Mouse (Mus musculus) liver, embryonic 15.5 days (tissue): ENCODE results near the gene Iqschfp. TPM values are rescaled to one million over a fixed set of nuclear protein-coding genes. Genes with fewer than 3 reads are reported as not detected.

Experiments used
- ATAC-seq: fragments of 200-750 bp; cut with Nextera tagmentation; 2 replicates; pipeline ENCODE4 v1.8.0; 2017; ENCODE audit warnings: moderate number of reproducible peaks, mild to moderate bottlenecking, moderate library complexity; ENCODE audit not compliant: insufficient read depth
- H3K27ac ChIP-seq: fragments of 300-500 bp; sonication (generic); replicated peaks from 2 replicates; pipeline ENCODE4 v1.5.1; 2015; ENCODE audit warnings: mild to moderate bottlenecking, inconsistent platforms
- H3K27me3 ChIP-seq: fragments of 300-500 bp; sonication (generic); 2 replicates; pipeline ENCODE4 v1.6.1; 2015; ENCODE audit warnings: mild to moderate bottlenecking, inconsistent platforms
- H3K36me3 ChIP-seq: fragments of 300-500 bp; sonication (generic); replicated peaks from 2 replicates; pipeline ENCODE4 v1.6.1; 2015; ENCODE audit warnings: moderate library complexity, mild to moderate bottlenecking, inconsistent platforms
- H3K4me1 ChIP-seq: fragments of 300-500 bp; sonication (generic); replicated peaks from 2 replicates; pipeline ENCODE4 v1.6.1; 2015; ENCODE audit warnings: inconsistent platforms
- H3K4me2 ChIP-seq: fragments of 300-500 bp; sonication (generic); 2 replicates; pipeline ENCODE4 v1.6.1; 2015; ENCODE audit warnings: moderate library complexity, mild to moderate bottlenecking, inconsistent platforms
- H3K4me3 ChIP-seq: fragments of 300-500 bp; sonication (generic); replicated peaks from 2 replicates; pipeline ENCODE4 v1.5.1; 2015; ENCODE audit warnings: mild to moderate bottlenecking, inconsistent platforms
- H3K9ac ChIP-seq: fragments of 300-500 bp; sonication (generic); 2 replicates; pipeline ENCODE4 v1.6.1; 2015; ENCODE audit warnings: moderate library complexity, mild to moderate bottlenecking, inconsistent platforms
- H3K9me3 ChIP-seq: fragments of 300-500 bp; sonication (generic); replicated peaks from 2 replicates; pipeline ENCODE4 v1.6.1; 2016; ENCODE audit warnings: inconsistent platforms
- WGBS: fragments of 180-500 bp; shearing (Covaris S2); methylation state at CpG from one replicate; pipeline ENCODE4 v1.1.7; 2015; ENCODE audit warnings: mixed read lengths; ENCODE audit not compliant: insufficient replicate concordance; 5-methylcytosine and 5-hydroxymethylcytosine counted together
- polyA plus RNA-seq: library from polyadenylated mRNA; unstranded; fragments of >200 nt; fragmentation: Nextera tagmentation; extraction: Ambion mirVana; gene quantifications from 2 replicates; pipeline ENCODE4 v1.2.1, GENCODE M21; 2015

The Iqschfp gene
- polyA plus RNA-seq, 1 experiment from 2014 or later = not detected

DNA sequence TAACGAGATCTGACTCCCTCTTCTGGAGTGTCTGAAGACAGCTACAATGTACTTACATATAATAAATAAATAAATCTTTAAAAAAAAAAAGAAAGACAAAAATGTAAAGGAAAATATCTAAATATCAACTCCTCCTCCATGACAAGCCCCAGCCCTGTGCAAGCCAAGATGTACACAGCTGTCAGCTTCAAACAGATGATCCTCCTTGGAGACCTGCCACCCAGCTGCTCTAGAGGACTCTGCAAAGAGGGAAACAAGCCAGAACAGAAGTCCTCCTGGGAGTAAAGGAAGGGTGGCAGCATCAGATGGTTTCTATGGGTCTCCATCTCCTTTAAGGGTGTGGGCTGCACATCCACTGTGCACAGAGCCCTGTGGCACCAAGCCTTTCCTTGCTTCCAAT, 480.9 kb downstream of the Iqschfp start:
- no peak for ATAC-seq
- Histone ChIP-seq H3K27me3 (no peaks in the 10 kb centered on the region), H3K4me3 (no peak overlapping the region), H3K9ac (no peak overlapping the region), H3K36me3 (no peaks in the 10 kb centered on the region), H3K27ac (no peak overlapping the region), H3K4me1 (no peaks in the 10 kb centered on the region), H3K9me3 (no peaks in the 10 kb centered on the region), H3K4me2 (no peak overlapping the region)
- WGBS = 67% methylated on average over 1 of the region's 1 CpGs

DNA sequence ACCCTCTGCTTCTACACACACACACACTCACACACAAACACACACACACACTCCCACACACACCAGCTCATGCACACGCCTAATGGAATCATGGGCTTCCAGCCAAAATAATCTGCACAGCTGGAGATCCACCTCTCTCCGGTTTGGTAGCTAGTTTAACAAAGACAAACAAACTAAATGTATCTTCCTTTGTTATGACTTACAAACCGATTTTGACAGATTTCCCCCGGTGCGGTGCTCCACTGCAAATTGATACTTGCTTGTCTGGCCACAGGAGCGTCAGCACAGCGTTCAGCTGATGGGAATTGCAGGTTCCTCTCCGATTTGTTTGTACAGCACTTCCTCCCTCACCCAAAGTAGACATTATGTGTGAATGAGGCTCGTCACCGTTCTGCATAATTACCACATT, 483.1 kb downstream of the Iqschfp start:
- Histone ChIP-seq H3K4me1 (no peaks in the 10 kb centered on the region), H3K9me3 (no peaks in the 10 kb centered on the region), H3K4me3 (no peak overlapping the region), H3K9ac (no peak overlapping the region), H3K4me2 (no peak overlapping the region), H3K27ac (no peak overlapping the region), H3K36me3 (no peaks in the 10 kb centered on the region), H3K27me3 (no peaks in the 10 kb centered on the region)
- ATAC-seq = no peak
- 23% methylated on average over 10 of the region's 10 CpGs for WGBS

DNA sequence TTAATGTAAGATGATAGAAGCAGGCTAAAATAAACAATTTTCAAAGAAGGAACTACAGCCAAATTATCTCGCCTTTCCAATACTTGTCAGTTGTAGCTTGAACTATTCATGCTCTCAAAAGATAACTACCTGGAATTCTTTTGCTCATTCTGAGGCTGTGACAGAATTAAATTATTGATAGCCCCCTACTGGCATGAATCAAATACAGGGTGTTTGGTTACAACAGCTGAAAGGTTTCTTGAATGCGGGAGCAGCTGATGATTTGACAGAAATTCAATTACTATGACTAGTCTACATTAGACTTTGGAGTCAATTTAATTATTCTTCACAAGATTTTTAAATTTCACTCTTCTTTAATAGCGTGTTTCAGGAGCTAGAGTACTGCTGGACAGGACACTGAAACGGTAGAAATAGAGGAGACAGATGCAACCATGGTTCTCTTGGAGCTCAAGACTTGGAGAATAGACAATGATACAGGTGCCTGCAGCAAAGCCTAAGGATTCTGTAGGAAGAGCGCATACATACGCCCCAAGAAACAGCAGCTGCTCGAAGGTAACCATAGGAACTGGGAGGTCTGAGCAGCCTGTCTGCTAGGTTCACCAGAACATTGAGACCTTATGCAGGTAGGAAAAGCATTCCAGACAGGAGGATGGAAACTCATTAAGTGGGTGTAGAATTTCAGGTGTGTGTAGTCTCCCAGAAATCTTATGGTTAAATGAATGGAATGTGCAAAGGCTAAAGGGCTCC, 485.6 kb downstream of the Iqschfp start:
- no peak overlapping the region for H3K4me2 ChIP-seq
- no peaks in the 10 kb centered on the region for H3K36me3 ChIP-seq
- H3K4me1 ChIP-seq = no peaks in the 10 kb centered on the region
- H3K9me3 ChIP-seq = no peaks in the 10 kb centered on the region
- ATAC-seq = no peak
- WGBS = 61% methylated on average over 7 of the region's 7 CpGs
- no peak overlapping the region for H3K9ac ChIP-seq
- no peak overlapping the region for H3K4me3 ChIP-seq
- no peaks in the 10 kb centered on the region for H3K27me3 ChIP-seq
- H3K27ac ChIP-seq = no peak overlapping the region

DNA sequence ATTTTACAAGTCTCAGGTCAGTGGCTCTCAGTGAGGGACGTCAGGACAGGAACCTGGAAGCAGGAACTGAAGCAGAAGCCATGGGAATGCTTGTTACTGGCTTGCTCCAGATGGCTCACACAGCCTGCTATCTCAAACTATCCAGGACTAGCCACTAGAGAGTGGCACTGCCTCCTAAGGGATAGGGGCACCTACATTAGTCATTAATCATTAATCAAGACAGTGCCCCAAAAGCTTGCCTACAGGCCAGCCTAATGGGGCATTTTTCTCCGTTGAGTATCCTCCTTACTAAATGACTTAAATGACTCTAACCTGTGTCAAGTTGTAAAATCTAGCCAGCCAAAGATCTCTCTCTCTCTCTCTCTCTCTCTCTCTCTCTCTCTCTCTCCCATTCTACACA, 486.8 kb downstream of the Iqschfp start:
- Histone ChIP-seq H3K4me3 (no peak overlapping the region), H3K27ac (no peak overlapping the region)
- 53% methylated on average over 2 of the region's 2 CpGs for WGBS

DNA sequence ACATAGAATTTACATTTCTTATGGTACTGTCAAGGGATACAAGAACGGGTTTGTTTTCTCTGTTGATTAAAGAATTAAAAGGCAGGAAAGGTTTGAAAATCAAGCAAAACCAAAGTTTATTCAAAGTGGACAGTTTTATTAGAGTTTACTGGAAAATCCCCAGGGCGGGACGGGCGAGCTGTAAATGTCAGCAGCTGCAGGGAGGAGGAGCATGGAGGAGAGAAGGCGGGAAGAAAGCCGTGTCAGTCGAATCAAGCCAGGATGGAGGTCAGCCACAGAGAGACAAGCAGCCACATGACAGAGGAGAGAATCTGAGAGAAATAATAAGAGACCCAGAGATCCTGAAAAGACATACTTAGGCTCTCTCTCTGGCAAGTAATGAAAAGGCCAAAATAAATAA, 487.2 kb downstream of the Iqschfp start:
- Histone ChIP-seq H3K4me3 (no peak overlapping the region), H3K27me3 (no peaks in the 10 kb centered on the region), H3K9ac (no peak overlapping the region), H3K9me3 (no peaks in the 10 kb centered on the region), H3K36me3 (no peaks in the 10 kb centered on the region), H3K4me1 (no peaks in the 10 kb centered on the region), H3K4me2 (no peak overlapping the region), H3K27ac (no peak overlapping the region)
- ATAC-seq = no peak
- WGBS = 47% methylated on average over 7 of the region's 7 CpGs

More for the DNA sequence above, 486.8 kb downstream of the Iqschfp start:
- Histone ChIP-seq H3K4me1 (no peaks in the 10 kb centered on the region), H3K36me3 (no peaks in the 10 kb centered on the region), H3K9ac (no peak overlapping the region), H3K4me2 (no peak overlapping the region), H3K9me3 (no peaks in the 10 kb centered on the region), H3K27me3 (no peaks in the 10 kb centered on the region)
- ATAC-seq = no peak

DNA sequence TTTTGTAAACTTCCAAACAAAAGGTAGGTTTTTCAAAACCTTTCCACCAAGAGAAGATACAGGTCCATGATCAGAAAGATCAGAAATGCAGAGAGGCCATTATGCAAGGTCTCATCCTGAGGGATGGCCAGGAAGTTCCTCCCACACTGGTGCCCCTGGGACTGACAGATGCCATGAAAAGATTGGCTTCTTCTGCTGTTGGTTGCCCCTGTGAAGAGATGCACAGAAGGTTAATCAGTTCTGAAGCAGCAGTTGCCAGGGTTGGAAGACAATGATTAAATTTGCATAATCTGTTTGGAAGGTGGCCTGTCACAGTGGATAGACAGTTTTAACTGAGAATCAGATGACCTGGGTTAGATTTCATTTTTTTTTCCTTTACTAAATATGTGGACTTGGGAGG, 491.6 kb downstream of the Iqschfp start:
- Histone ChIP-seq H3K27me3 (no peaks in the 10 kb centered on the region), H3K4me3 (no peak overlapping the region), H3K9me3 (no peaks in the 10 kb centered on the region), H3K27ac (no peak overlapping the region), H3K4me1 (no peaks in the 10 kb centered on the region), H3K4me2 (no peak overlapping the region), H3K9ac (no peak overlapping the region), H3K36me3 (no peaks in the 10 kb centered on the region)
- ATAC-seq = no peak

DNA sequence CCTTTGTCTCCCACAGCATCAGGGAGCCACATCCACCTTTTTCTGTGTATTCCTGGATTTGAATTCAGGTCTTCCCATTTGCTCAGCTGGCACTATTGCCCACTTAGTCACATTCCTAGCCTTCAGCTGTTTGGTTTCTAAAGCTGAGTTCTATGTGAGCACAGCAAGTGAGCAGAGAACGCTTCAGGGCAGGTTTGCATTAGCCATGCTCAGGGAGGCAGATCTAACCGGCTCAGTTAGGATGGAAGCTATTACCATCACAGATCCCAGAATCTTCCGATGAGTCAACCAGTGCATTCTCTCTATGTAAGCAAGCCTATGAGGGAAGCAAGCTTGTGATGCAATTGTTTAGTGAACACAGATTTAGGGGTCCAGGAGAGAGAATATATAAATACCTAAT, 493.5 kb downstream of the Iqschfp start:
- H3K36me3 ChIP-seq = no peaks in the 10 kb centered on the region
- H3K9ac ChIP-seq = no peak overlapping the region
- no peak overlapping the region for H3K27ac ChIP-seq
- WGBS = 67% methylated on average over 3 of the region's 3 CpGs
- H3K4me3 ChIP-seq = no peak overlapping the region
- H3K9me3 ChIP-seq = no peaks in the 10 kb centered on the region
- H3K27me3 ChIP-seq = no peaks in the 10 kb centered on the region
- no peaks in the 10 kb centered on the region for H3K4me1 ChIP-seq
- no peak overlapping the region for H3K4me2 ChIP-seq
- ATAC-seq = no peak

DNA sequence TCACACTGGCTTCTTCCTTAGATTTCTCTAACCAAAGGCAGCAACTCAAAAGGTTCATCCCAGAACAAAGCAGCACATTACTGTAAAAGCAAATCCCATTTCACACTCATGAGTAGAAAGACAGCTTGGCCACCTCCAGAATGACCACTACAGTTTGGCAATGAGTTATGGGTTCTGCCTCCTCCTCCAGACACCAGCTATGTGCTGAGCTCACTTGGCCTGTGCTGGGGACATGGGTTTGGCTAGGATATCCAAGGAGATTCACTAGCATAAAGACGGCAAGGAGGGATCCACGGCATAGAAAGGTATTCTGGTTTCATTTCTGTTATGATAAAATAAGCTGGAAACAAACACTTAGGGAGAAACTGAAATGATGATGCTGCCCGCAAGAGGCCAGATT, 496.0 kb downstream of the Iqschfp start:
- 72% methylated on average over 3 of the region's 3 CpGs for WGBS

DNA sequence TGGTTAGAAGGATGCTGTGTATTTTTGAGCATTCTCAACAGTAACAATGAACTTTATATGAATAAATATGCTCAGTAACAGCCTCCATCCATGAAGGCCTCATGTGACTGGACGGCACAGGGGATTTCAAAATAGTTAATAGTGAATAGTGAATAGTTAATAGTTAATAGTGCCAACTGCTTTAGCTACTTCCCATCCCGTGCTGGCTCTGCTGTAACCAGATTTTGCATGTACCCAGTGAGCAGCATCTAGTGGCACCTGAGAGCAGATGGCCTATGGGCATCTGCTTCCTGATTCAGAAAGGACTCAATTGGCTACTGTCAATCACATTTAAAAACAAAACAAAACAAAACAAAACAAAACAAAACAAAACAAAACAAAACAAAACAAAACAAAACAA, 501.5 kb downstream of the Iqschfp start:
- Histone ChIP-seq H3K27me3 (no peaks in the 10 kb centered on the region), H3K36me3 (no peaks in the 10 kb centered on the region), H3K9ac (no peak overlapping the region), H3K4me2 (no peak overlapping the region), H3K4me3 (no peak overlapping the region), H3K4me1 (no peaks in the 10 kb centered on the region), H3K9me3 (no peaks in the 10 kb centered on the region), H3K27ac (no peak overlapping the region)
- 59% methylated on average over 2 of the region's 2 CpGs for WGBS
- ATAC-seq = no peak

More for the DNA sequence above, 496.0 kb downstream of the Iqschfp start:
- H3K27ac ChIP-seq = no peak overlapping the region
- no peak overlapping the region for H3K4me3 ChIP-seq
- no peaks in the 10 kb centered on the region for H3K36me3 ChIP-seq
- no peaks in the 10 kb centered on the region for H3K9me3 ChIP-seq
- no peaks in the 10 kb centered on the region for H3K27me3 ChIP-seq
- H3K4me2 ChIP-seq = no peak overlapping the region
- no peaks in the 10 kb centered on the region for H3K4me1 ChIP-seq
- no peak for ATAC-seq
- no peak overlapping the region for H3K9ac ChIP-seq

DNA sequence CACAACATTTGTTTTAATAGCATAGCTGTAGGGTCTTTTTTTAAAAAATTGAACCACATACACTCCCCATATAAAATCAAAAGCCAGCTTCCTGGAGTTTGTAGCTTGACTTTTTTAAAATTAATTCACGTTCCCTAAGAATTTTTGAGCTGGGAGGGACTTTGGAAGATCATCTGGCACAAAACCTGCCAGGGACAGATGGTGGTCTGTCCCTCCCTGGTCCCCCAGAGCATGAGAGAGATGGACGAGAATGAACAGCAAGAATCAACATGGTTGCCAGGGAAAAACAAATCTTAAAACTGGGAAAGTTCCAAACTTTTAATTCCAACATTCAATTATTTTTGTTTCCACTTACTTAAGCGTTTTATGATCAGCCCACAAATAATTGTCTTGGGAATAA, 506.7 kb downstream of the Iqschfp start:
- no peak overlapping the region for H3K9ac ChIP-seq
- H3K27ac ChIP-seq = no peak overlapping the region
- H3K4me3 ChIP-seq = no peak overlapping the region
- H3K9me3 ChIP-seq = no peaks in the 10 kb centered on the region
- WGBS = 61% methylated on average over 3 of the region's 3 CpGs
- no peaks in the 10 kb centered on the region for H3K4me1 ChIP-seq
- ATAC-seq = no peak
- H3K36me3 ChIP-seq = no peaks in the 10 kb centered on the region
- H3K4me2 ChIP-seq = no peak overlapping the region
- no peaks in the 10 kb centered on the region for H3K27me3 ChIP-seq

DNA sequence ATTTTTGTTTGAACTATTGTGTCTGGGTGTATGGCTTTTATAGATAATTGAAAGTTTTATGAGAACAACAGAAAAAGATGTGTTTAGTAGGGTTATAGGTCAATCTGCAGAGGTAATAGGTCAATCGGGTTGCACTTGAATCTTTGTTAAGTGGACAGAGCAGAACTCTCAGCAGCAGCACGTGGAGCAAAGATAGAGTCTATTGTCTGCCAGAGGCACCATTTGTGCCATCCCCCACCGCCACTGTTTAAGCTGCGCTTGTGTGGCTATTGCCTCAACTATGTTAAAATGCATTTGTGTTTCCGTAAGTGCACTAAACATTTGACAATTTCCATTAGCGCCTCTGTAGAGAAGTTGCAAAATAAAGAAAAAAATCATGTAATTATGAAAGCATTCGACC, 508.1 kb downstream of the Iqschfp start:
- Histone ChIP-seq H3K27me3 (no peaks in the 10 kb centered on the region), H3K36me3 (no peaks in the 10 kb centered on the region), H3K9me3 (no peaks in the 10 kb centered on the region), H3K4me2 (no peak overlapping the region), H3K4me1 (no peaks in the 10 kb centered on the region), H3K27ac (no peak overlapping the region), H3K9ac (no peak overlapping the region), H3K4me3 (no peak overlapping the region)
- WGBS = 62% methylated on average over 7 of the region's 7 CpGs
- ATAC-seq = no peak

DNA sequence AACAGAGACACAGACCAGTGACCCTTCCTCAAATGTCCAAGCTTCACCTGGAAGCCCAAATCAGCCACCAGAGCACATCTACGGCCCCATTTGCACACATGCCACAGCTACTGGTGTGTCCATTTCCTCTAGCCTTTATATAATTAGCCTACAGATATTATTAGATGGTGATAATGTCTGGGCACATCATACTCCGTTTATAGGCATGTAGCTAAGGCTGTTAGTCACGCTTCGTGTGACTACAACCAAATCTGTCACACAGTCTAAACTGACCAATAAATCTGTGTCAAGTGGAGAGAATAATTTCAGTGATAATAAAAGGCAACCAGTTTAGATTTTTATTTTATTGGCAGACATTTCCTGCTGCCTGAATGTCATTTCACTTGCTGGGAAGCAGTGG, 511.3 kb downstream of the Iqschfp start:
- ATAC-seq = no peak
- Histone ChIP-seq H3K4me1 (no peaks in the 10 kb centered on the region), H3K36me3 (no peaks in the 10 kb centered on the region), H3K27me3 (no peaks in the 10 kb centered on the region), H3K27ac (no peak overlapping the region), H3K9ac (no peak overlapping the region), H3K9me3 (no peaks in the 10 kb centered on the region), H3K4me3 (no peak overlapping the region), H3K4me2 (no peak overlapping the region)
- 57% methylated on average over 4 of the region's 4 CpGs for WGBS
